Mouse (Mus musculus) layer of hippocampus, adult 9-10 months (tissue): ENCODE measurements around the gene Serinc5.

Experiments
- DNase-seq: peaks from one replicate; pipeline ENCODE4 v3.0.0; 2022; ENCODE audit warnings: low spot score

Serinc5 gene

GRCm38 (mm10) chr13:92743337-92743736 lies 132.4 kb downstream of the Serinc5 start:
- DNase-seq, result no peak

- DNase-seq, result peak; percentile 52
These were observed 140.2 kb downstream of the Serinc5 start for GRCm38 (mm10) chr13:92750976-92751518.

- peak; percentile 96 for DNase-seq
These were observed 141.1 kb downstream of the Serinc5 start for GRCm38 (mm10) chr13:92751726-92752565.

- no peak for DNase-seq
These were observed 142.8 kb downstream of the Serinc5 start for GRCm38 (mm10) chr13:92753676-92754075.

GRCm38 (mm10) chr13:92755036-92755435 lies 144.1 kb downstream of the Serinc5 start:
- DNase-seq, result no peak

- no peak for DNase-seq
These were observed 147.2 kb downstream of the Serinc5 start for GRCm38 (mm10) chr13:92757972-92758585.

GRCm38 (mm10) chr13:92759096-92759495 lies 148.2 kb downstream of the Serinc5 start:
- DNase-seq, result no peak

- no peak for DNase-seq
These were observed 149.6 kb downstream of the Serinc5 start for GRCm38 (mm10) chr13:92760519-92760918.
